Mouse (Mus musculus) heart, adult 2 months (tissue): ENCODE results near the gene Sc5d.

Source experiments
- EP300 ChIP-seq: fragments of 200-500 bp; IDR thresholded peaks from 2 replicates; pipeline ENCODE4 v1.6.1; 2011; ENCODE audit warnings: low read depth, low read length, control low read depth; ENCODE audit not compliant: insufficient read depth
- POLR2A ChIP-seq: fragments of 200-500 bp; IDR thresholded peaks from 2 replicates; pipeline ENCODE4 v1.6.1; 2011; ENCODE audit warnings: mild to moderate bottlenecking, low read depth, low read length, control low read depth; ENCODE audit not compliant: insufficient read depth

GRCm38 (mm10) chr9:42244173-42244572 lies 19.9 kb downstream of the Sc5d start:
- TF ChIP-seq POLR2A (no peak), EP300 (no peak)
